Mouse (Mus musculus): ENCODE measurements around the gene Plekho1.

DNA sequence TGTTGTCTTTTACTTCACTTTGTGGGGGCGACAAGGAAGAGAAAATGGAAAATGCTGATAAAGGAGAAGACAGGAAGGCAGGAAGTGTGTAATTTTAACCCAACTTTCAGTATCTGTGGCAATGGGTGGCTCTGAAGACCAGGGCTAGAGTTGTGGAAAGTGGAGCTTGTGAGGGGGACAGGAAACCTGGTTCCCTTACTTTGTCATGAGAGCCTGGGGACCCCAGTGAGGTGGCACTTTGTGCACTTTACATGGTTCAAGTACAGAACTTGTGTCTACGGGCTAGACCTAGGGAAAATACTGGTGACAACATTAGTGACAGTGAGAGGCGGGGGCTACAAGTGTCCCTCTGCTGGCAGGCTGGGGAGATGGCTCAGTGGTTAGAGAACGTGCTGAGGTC lies 8.8 kb downstream of the Plekho1 start:
- no peak for TF ChIP-seq CTCF (IDR thresholded peaks at IDR 0.05; ENCODE audit: low read depth)
- no peak for TF ChIP-seq EP300 (optimal IDR thresholded peaks at IDR 0.05)
